In the genomic region with DNA sequence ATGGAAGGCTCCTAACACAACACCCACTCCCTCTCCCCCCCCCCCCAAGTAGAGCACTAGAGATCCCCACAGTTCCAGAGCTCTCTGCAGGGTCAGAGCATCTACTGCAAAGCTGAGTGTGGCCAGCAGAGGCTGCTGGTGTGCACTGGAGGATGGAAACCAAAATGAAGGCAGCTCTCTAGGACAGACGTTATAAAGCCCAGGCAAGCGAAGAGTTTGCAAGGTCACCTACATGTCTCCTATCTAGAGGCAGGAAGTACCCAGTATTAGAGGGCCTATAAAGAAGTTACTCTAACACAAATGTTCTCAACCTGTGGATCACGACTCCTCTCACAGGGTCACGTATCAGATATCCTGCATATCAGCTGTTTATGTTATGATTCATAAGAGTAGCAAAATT, we compare ENCODE assay signal across 10 mouse cellular contexts.
DNase-seq lines count a peak whose midpoint lies in the region; ATAC-seq and TF ChIP-seq lines count a peak whose summit lies in the region.
"Had no signal": no experiment of that assay in that cellular context is flagged by ENCODE, and none has a peak within 500 bp of the region (broad histone marks: within the 10 kb centered on the region; RNA-seq: fewer than 3 reads in every experiment).

No protein-coding gene starts in this region.

- no peak overlapping the region for H3K27ac ChIP-seq in hindbrain, embryonic 10.5 days
- H3K27ac ChIP-seq: embryonic facial prominence, embryonic 15.5 days; macrophage had no signal

- no peak for ATAC-seq in erythroid progenitor cell, adult 5-6 weeks (replicated peaks; ENCODE audit: low FRiP score, poor library complexity, severe bottlenecking)

- 57% methylated on average over 4 of the region's 4 CpGs for WGBS in hindbrain, embryonic 10.5 days

- no peaks in the 10 kb centered on the region for H3K4me1 ChIP-seq in E14TG2a.4 (replicated peaks; ENCODE audit: low read depth, low read length)
- H3K4me1 ChIP-seq in hindbrain, embryonic 10.5 days (replicated peaks), result no peaks in the 10 kb centered on the region

- no peaks in the 10 kb centered on the region for H3K36me3 ChIP-seq in E14TG2a.4 (ENCODE audit: insufficient read depth, low read length)
- H3K36me3 ChIP-seq in hindbrain, embryonic 10.5 days, result no peaks in the 10 kb centered on the region
- H3K36me3 ChIP-seq: embryonic facial prominence, embryonic 15.5 days had no signal

- no peak overlapping the region for H3K4me3 ChIP-seq in E14TG2a.4 (replicated peaks; ENCODE audit: low read length)
- H3K4me3 ChIP-seq in hindbrain, embryonic 10.5 days, result no peak overlapping the region
- H3K4me3 ChIP-seq: embryonic facial prominence, embryonic 15.5 days had no signal

- no peaks in the 10 kb centered on the region for H3K27me3 ChIP-seq in E14TG2a.4 (ENCODE audit: insufficient read depth, low read length)
- H3K27me3 ChIP-seq in hindbrain, embryonic 10.5 days (ENCODE audit: insufficient read depth, poor library complexity, severe bottlenecking), result no peaks in the 10 kb centered on the region
- H3K27me3 ChIP-seq: embryonic facial prominence, embryonic 15.5 days had no signal

- H3K9me3 ChIP-seq in E14TG2a.4 (ENCODE audit: low read length), result no peaks in the 10 kb centered on the region
- H3K9me3 ChIP-seq in hindbrain, embryonic 10.5 days, result no peaks in the 10 kb centered on the region
- H3K9me3 ChIP-seq: embryonic facial prominence, embryonic 15.5 days had no signal

- peak; percentile 72 for DNase-seq in R1 (ENCODE audit: low read depth, low spot score)
- DNase-seq in embryo, embryonic 10.5 days (ENCODE audit: low spot score), result peak; percentile 60
- peak; percentile 31 for DNase-seq in hindbrain, embryonic 10.5 days (ENCODE audit: low spot score)
- peak; percentile 33 for DNase-seq in layer of hippocampus, adult 9-11 months
- DNase-seq in lung, postnatal 4 days, result peak; percentile 46 to 49
- peak; percentile 43 to 65 for DNase-seq in right cerebral cortex, postnatal 10 days (ENCODE audit: low spot score in 2 of 2)

- TF ChIP-seq CTCF in E14TG2a.4 (conservative IDR thresholded peaks at IDR 0.05; ENCODE audit: low read length), result peak; percentile 72
